Mouse (Mus musculus): ENCODE data around the gene Art5.

Art5 gene

DNA sequence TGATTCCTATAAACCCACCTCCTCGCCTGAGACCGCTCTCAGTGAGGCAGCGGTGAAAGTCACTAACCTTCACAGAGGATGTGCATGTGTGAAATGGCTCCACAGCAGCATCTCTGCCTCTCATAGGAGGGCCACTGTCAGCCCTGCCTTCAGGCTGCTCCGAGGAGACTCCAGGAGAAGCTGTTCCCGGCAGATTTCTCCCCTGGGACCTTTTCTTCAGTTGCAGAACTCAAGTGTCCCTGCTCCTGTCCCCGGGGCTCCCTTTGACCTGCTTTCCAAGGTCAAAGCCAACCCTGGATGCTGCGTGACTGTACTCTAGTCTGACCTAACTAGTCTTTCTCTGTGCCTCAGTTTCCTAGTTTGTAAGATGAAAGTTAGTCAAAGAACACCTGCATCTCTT, at the start of gene Art5:
TSS of gene Art5 (minus strand) at position 319 of the 400 bp plus-strand sequence.
- DNase-seq = no peak

DNA sequence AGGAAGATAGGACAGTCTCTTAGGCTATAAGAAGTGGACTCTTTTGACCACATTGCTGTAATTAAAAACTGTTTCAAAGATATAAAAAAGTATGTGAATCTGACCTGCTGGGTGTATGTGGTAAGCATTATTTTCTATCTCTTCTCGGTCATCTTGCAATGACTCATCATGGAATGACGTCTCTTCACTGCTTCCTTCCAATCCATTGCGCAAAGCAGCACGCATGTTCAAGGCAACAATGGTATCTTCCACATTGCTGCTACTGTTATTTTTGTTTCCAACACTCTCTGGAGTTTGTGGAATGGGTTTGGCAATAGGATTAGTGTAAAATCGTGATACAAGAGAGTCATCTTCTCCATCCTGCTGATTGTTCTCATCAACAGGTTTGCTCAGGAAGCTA, 44.4 kb upstream of the Art5 start:
- no peak for DNase-seq

- no peak for DNase-seq
Measured at GRCm38 (mm10) chr7:102137898-102138297, 28.6 kb upstream of the Art5 start.

DNA sequence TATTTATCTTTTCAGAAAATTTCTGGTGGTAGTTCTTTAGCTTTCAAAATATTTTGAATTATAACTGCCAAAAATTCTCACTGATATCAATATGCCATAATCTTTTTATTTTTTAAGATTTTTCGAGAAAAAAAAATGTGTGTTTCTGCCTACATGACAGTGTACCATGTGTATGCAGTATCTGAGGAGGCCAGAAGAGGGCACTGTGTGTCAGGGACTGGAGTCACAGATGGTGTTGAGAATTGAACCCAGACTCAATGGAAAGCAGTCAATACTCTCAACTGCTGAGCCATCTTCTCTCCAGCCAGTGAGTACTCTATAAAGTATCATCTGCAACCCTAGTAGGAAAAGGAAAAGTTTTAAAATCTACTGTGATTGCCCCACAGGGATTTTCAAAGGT, 28.2 kb upstream of the Art5 start:
- peak in 1 of 2 experiments; percentile 35 for DNase-seq

DNA sequence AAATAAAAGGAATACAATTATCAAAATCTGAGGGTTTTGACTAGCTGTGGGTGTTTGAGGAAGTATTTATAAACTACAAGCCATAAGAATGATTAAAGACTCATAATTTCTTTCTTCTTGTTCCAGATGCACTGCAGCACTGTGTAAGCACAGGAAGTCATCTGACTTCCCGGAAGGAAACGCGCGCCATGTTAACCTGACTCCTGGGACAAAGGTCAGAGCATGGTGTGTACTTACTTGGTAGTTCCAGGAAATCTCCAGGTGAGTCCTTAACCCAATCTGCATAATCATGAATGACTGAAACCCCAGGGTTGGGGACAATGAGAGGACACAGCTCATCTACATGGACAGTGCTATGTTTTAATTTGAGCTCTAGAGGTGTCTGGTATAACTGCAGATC, 23.1 kb upstream of the Art5 start:
- no peak for DNase-seq

- no peak for DNase-seq
Measured at GRCm38 (mm10) chr7:102120326-102120725, 11.0 kb upstream of the Art5 start.

GRCm38 (mm10) chr7:102117382-102117781, 8.1 kb upstream of the Art5 start:
- DNase-seq = no peak

DNA sequence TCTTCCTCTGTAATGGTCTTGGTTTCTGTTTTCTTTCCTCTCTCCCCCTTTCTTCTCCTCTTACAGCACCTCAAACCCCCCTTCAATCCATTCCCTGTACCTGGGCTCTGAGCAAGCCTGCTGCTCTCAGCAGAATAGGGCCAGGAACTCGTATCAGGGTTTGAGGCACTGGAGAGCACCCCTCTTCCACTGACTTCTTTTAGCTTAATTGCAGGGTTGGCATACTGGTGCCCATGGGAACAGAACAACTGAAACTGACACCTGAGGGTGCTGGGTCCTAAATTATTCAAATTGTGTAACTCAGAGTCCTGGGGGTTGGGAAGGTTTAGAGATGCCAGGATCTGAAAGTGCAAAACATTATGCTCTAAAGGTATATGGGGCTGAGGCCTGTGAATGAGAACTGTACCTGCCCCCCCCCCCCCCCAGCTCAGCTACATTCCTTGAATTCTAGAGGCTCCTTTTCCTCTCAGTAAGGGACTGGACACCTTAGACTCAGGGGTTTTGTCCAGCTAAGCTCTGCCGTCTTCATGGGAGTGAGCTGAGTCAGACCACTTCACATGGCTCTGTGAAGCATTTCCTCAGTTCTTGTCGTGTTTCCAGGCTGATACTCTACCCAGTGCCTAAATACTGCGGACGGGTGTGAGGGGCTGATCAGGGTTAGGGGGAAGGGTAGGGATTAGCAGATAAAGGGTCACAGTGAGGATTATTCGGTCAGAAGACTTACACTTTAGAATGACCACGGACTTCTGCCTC, 7.5 kb upstream of the Art5 start, which contains the start of gene Chrna10:
TSS of gene Chrna10 (minus strand) at position 250 of the 753 bp plus-strand sequence.
- DNase-seq = no peak

DNA sequence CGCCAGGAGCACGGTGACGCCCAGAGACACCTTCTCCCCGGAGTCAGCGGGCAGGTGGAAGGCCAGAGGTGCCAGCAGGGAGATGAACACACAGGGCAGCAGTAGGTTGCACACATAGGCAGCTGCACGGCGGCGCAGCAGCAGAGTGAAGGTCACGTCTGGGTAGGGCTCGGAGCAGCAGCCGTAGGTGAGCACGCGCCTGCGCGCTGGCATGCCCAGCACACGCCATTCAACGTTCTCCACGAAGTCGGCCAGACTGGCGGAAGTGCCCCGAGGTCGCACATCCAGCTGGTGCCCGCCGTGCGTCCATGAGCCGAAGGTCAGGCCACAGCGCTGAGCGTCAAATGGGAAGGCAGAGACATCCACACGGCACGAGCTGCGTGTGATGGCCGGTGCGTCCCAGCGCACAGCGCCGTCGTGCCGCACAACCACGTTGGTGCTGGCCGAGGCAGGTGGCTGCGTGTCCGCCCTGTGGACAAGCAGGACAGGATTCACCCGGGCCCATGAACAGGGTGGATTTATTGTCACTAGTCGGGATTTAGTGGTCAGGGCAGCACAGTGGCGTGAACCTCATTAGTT, 4.0 kb upstream of the Art5 start:
- DNase-seq = no peak

- DNase-seq = no peak
Measured at GRCm38 (mm10) chr7:102109746-102110145, 457 bp upstream of the Art5 start.

DNA sequence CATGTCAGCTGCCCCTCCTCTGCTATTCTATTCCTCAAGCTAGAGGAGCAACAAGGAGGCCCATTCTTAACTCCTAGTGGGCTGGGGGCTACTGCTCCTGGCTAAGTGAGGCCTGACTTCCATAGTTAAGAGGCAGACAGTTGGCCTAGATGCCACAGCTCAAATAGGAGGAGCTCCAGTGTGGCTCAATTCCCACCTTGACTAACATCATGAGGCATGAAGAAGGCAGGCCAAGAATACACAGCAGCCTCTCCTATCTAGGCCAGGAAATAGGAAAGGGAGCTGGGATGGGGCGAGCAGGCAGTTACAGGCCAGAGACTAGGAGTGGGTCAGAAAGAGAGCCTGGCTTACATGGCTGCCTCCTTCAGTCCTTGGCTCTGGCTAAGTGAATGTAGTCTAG, 1.1 kb downstream of the Art5 start:
- no peak for DNase-seq

DNA sequence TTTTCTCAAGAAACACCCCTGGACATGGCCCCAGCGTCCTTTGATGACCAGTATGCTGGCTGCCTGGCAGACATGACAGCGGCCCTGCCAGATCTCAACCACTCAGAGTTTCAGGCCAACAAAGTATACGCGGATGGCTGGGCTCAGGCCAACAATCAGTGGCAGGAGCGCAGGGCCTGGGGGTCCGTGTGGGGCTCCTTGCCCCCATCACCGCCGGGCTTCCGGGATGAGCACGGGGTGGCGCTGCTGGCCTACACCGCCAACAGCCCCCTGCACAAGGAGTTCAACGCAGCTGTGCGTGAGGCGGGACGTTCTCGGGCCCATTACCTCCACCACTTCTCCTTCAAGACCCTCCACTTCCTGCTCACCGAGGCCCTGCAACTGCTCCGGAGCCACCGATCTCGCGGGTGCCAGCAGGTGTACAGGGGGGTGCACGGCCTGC, 2.6 kb downstream of the Art5 start:
- no peak for DNase-seq

DNA sequence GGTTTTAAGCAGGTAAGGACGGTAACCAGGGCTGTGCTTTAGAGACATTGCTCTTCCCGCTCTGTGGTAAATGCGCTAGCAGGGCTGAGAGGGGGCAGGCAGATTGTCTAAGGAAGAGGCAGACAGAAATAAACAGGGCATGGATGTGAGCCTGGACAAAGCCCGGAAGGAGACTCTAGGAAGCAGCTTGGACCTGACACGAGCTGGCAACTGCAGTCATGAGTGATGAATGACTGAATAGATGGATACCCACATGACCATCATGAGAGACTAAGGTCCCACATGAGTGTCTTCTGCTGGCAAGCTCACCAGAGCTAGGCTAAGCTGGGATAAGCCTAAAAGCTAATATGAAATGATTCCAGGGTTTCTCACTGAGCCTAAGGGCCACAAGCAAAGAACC, 5.2 kb downstream of the Art5 start:
- no peak for DNase-seq

- DNase-seq = no peak
Measured at GRCm38 (mm10) chr7:102103555-102103954, 5.7 kb downstream of the Art5 start.

- DNase-seq = no peak
Measured at GRCm38 (mm10) chr7:102102696-102103095, 6.6 kb downstream of the Art5 start.

GRCm38 (mm10) chr7:102102241-102102640, 7.0 kb downstream of the Art5 start:
- DNase-seq = no peak

DNA sequence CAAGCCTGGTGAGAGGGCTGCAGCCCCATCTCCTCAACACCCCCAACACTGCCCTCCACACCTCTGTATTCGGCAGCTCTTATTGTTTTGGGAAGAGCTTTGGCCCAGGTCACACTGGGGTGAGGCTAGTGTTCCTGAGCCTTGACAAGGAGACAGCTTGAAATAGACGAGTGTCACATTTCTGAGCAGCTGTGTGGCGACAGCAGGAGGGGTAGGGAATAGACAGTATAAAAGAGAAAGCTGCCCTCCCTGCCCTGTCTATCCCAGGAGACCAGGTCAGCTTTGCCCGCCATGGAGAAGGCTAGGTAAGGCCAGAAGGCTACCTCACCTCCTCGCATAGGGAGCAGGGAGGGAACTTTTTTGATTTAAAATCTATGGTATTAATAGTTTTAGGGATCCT, 7.8 kb downstream of the Art5 start, which contains the start of gene Art1:
TSS of gene Art1 (plus strand) at position 257 of the 400 bp plus-strand sequence.
- no peak for DNase-seq

- no peak for DNase-seq
Measured at GRCm38 (mm10) chr7:102100868-102101267, 8.4 kb downstream of the Art5 start.

DNA sequence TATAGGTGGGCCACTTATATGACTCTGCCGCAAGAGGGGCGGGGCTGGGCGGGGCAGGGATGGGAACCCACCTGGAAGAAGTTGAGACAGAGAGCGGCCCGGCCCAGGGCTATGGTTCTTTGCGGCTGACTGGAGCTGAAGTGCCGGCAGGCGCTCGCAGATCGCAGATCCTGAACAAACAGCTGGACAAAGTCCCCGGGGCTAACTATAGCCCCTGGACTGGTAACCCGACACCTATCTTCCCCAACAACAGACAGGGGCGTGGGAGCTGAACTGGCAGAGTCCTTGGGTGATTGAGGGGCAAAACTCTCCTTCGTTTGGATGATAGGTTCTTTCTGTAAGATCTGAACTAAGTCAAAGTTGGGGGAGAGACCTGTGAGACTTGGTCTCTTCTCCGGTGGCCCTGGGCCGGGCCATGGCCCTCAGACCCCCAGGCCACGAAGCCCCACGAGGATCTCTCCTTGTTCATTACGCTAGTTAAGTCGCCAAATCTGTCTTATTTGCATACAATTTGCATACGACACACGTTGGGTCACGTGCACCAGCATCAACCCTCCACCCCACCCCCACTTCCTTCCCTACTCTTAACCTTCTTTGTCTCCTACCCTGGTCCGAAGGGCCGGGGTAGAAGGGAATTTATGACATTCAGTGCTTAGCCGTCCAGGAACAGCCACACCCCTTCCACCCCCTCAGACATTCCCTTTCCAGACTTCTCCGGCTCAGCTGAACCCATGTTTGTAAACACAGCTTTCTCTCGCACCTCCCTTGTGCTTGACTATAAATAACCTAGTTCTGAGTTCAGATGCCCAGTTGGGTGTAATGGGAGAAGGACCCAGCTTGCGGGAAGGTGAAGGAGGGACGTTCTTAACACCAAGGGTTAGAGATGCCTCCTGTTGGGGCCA, 9.3 kb downstream of the Art5 start:
- peak in 1 of 2 experiments; percentile 17 for DNase-seq

GRCm38 (mm10) chr7:102087336-102087735, 22.0 kb downstream of the Art5 start:
- DNase-seq = no peak

- no peak for DNase-seq
Measured at GRCm38 (mm10) chr7:102084041-102084696, 25.1 kb downstream of the Art5 start.

GRCm38 (mm10) chr7:102082816-102083215, 26.5 kb downstream of the Art5 start, which contains the start of gene Trpc2:
Gene Trpc2, plus strand, starts transcription at chr7:102083116.
- DNase-seq = no peak

DNA sequence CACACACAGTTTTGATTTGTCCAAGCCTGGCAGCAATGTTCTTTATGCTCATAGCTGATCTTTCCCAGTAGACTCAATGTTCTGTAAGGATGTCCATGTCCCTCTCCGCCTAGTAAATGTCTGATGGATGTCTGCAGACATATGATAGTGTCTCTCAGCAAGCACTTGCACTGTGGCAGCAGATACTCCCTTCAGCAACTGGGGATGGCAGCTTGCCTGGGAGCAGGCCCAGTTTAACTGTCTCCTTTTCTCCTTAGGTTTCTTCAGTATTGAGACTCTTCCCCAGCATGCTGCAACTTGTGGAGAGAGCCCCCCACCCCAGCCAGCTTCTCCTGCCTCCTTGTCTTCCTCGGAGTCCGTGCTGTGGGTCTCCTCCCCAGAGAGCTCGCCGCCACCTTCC, 27.5 kb downstream of the Art5 start:
- no peak for DNase-seq

Data from spleen, adult 18-20 months (tissue).